Mouse (Mus musculus): ENCODE data around the gene Terf2ip. TPM values are rescaled to one million over a fixed set of nuclear protein-coding genes. Genes with fewer than 3 reads are reported as not detected.

Gene Terf2ip
- polyA plus RNA-seq, 1 experiment from 2014 or later, result 28.6 TPM

DNA sequence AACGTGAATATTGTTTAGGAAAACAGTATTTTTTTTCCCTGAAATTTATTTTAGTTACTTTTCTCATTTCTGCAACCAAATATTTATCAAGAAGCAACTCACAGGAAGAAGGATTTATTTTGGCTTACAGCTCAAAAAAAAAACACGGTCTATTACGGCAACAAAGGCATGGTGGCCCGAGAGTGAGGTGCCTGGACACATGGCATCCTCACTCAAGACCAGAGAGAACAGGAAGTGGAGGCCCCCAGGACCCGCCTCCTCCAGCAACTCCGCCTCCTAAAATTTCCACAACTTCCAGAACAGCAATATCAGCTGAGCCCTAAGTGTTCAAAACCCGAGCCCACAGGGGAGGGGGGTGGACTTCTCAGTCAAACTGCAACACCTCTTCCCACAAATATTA lies 18.3 kb downstream of the Terf2ip start:
- H3K27me3 ChIP-seq (replicated peaks; ENCODE audit: low read depth, poor library complexity, severe bottlenecking), result no peaks in the 10 kb centered on the region
- DNase-seq (ENCODE audit: low spot score), result no peak
- no peaks in the 10 kb centered on the region for H3K9me3 ChIP-seq
- no peaks in the 10 kb centered on the region for H3K36me3 ChIP-seq (replicated peaks)
- WGBS, result 89% methylated on average over 7 of the region's 7 CpGs
- no peak overlapping the region for H3K27ac ChIP-seq (replicated peaks)
- no peak overlapping the region for H3K4me3 ChIP-seq
- peaks cover 28% of the 10 kb centered on the region for H3K4me1 ChIP-seq

DNA sequence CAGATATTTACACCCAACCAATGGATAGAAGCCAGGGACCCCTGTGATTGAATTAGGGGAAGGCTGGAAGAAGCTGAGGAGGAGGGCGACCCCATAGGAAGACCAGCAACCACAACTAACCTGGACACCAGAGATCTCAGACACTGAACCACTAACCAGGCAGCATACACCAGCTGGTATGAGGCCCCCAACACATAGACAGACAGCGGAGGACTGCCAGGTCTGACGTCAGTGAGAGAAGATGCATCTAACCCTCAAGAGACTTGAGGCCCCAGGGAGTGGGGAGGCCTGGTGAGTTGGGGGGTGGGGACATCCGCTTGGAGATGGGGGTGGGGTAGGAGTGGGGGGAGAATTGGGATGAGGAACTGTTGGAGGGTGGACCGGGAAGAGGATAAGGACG lies 19.5 kb downstream of the Terf2ip start:
- Histone ChIP-seq H3K4me1 (peaks cover 22% of the 10 kb centered on the region), H3K9me3 (no peaks in the 10 kb centered on the region), H3K27me3 (replicated peaks; ENCODE audit: low read depth, poor library complexity, severe bottlenecking) (no peaks in the 10 kb centered on the region), H3K4me3 (no peak overlapping the region), H3K36me3 (replicated peaks) (no peaks in the 10 kb centered on the region), H3K27ac (replicated peaks) (no peak overlapping the region)
- WGBS, result 51% methylated on average over 6 of the region's 6 CpGs
- DNase-seq (ENCODE audit: low spot score), result no peak

DNA sequence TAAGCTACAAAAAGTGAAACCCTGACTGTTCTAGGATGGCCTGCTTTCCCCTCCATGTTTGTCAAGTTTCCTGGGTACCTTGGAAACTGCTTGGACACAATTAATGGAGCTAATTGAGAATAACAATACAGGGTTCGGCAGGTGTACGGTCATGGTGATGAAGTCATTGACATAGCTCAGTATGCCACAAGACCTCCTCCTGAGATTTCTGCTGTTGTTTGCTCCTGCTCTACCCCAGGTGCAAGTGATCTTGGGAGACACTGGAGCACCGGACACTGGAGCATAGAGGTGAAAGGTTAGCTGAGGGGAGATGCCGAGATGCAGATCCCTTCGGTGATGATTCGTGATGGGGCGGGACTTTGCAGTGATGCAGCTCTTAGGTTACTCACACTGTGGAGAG lies 21.9 kb downstream of the Terf2ip start:
- Histone ChIP-seq H3K36me3 (replicated peaks) (no peaks in the 10 kb centered on the region), H3K4me3 (no peak overlapping the region), H3K9me3 (no peaks in the 10 kb centered on the region), H3K27me3 (replicated peaks; ENCODE audit: low read depth, poor library complexity, severe bottlenecking) (no peaks in the 10 kb centered on the region), H3K4me1 (peaks cover 16% of the 10 kb centered on the region), H3K27ac (replicated peaks) (no peak overlapping the region)
- DNase-seq (ENCODE audit: low spot score), result no peak
- 40% methylated on average over 7 of the region's 7 CpGs for WGBS

DNA sequence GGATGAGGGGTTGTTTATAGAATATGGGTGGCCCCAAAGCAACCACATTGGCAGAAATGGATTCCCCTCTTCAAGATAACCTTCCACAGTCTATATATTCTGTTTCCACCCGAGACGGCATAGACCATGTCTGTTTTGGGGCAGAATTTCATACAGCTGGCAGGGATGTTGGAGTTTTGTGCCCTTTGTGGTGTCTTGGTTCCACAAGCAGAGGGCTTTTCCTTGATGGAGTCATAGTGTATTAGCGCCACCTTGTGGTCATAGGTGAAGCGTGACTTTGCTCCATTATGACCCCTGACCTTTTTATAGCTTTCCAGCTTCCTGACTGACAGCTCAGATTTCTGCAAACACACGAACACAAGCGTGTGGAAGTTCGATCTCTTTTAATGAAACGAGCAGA lies 23.4 kb downstream of the Terf2ip start:
- DNase-seq (ENCODE audit: low spot score), result peak; percentile 74
- H3K4me3 ChIP-seq, result no peak overlapping the region
- H3K27ac ChIP-seq (replicated peaks), result no peak overlapping the region
- H3K36me3 ChIP-seq (replicated peaks), result no peaks in the 10 kb centered on the region
- H3K9me3 ChIP-seq, result no peaks in the 10 kb centered on the region
- 12% methylated on average over 8 of the region's 8 CpGs for WGBS
- H3K4me1 ChIP-seq, result peaks cover 16% of the 10 kb centered on the region
- no peaks in the 10 kb centered on the region for H3K27me3 ChIP-seq (replicated peaks; ENCODE audit: low read depth, poor library complexity, severe bottlenecking)

DNA sequence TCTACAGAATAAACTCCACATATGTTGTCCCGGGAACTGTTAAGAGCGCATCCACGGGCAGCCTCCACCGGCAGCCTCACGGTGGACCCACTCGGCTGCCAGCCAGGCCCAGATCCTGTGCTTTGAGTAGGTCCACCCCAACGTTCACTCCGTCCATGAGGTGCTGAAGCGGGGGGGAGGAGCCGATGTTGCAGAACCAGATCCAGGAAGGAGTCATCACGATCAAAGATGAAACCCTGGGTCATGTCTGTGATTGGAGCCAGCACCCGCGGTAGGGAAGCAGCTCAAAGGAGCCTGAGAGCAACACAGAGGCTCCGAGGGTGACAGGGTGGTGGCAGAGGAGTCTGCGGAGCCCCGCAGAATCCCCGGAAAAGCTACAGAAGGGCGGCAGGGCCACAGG lies 26.3 kb downstream of the Terf2ip start:
- 82% methylated on average over 18 of the region's 18 CpGs for WGBS
- Histone ChIP-seq H3K4me3 (no peak overlapping the region), H3K36me3 (replicated peaks) (no peaks in the 10 kb centered on the region), H3K9me3 (no peaks in the 10 kb centered on the region), H3K27ac (replicated peaks) (no peak overlapping the region), H3K27me3 (replicated peaks; ENCODE audit: low read depth, poor library complexity, severe bottlenecking) (no peaks in the 10 kb centered on the region), H3K4me1 (peaks cover 10% of the 10 kb centered on the region)
- DNase-seq (ENCODE audit: low spot score), result no peak

DNA sequence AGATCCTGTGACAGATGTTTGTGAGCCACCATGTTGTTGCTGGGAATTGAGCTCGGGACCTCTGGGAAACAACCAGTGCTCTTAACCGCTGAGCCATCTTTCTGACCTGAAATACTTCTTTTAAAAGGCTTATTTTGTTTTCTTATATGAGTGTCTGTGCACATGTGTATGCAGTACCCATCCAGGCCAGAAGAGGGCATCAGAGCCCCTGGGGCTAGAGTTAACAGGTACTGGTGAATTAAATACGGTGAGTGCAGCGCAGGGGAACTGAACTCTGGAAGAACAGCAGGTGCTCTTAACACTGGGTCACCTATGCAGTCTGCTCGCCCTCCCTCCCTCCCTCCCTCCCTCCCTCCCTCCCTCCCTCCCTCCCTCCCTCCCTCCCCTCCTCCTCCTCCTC lies 34.0 kb downstream of the Terf2ip start:
- no peaks in the 10 kb centered on the region for H3K9me3 ChIP-seq
- WGBS, result 85% methylated on average over 5 of the region's 5 CpGs
- H3K36me3 ChIP-seq (replicated peaks), result no peaks in the 10 kb centered on the region
- no peak overlapping the region for H3K4me3 ChIP-seq
- H3K4me1 ChIP-seq, result no peaks in the 10 kb centered on the region
- H3K27me3 ChIP-seq (replicated peaks; ENCODE audit: low read depth, poor library complexity, severe bottlenecking), result no peaks in the 10 kb centered on the region
- no peak for DNase-seq (ENCODE audit: low spot score)
- no peak overlapping the region for H3K27ac ChIP-seq (replicated peaks)

DNA sequence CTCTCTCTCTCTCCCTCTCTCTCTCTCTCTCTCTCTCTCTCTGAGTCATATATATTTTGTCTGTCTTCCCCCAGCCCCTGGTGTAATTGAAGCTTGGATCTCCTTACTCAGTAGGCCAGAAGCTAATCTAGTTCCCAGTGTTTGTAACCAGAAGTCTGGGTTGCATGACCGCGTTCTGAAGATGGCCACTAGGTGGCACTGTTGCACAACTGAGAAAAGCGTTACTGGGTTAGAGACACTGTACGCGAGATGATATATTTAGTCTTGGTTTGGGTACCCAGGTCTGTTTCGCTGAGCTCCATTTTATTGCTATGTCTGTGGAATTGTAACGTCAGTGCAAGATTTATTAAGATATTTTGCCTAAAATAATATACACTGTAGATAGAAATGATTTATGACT lies 34.7 kb downstream of the Terf2ip start:
- H3K27ac ChIP-seq (replicated peaks), result no peak overlapping the region
- WGBS, result 9% methylated on average over 7 of the region's 7 CpGs
- H3K9me3 ChIP-seq, result no peaks in the 10 kb centered on the region
- H3K36me3 ChIP-seq (replicated peaks), result no peaks in the 10 kb centered on the region
- no peak overlapping the region for H3K4me3 ChIP-seq
- no peaks in the 10 kb centered on the region for H3K27me3 ChIP-seq (replicated peaks; ENCODE audit: low read depth, poor library complexity, severe bottlenecking)
- no peaks in the 10 kb centered on the region for H3K4me1 ChIP-seq
- peak; percentile 85 for DNase-seq (ENCODE audit: low spot score)

DNA sequence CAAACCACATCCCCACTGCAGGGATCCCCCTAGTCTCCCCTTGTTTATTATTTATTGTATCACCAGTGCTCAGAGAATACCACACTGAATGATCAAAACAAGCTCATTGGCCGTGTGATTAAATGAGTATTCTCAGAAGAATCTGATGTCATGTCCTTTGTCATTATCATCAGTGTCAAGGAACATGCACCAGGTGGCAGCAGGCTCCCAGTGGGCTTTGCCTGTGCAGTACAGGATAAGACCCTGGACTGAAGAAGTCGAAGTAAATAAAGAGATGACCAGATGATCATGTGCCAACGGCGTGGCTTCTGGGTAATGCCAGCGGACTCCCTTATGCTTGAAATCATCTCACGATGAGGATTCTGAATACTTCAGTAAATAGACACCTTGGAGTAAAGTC lies 37.1 kb downstream of the Terf2ip start:
- DNase-seq (ENCODE audit: low spot score), result no peak
- no peaks in the 10 kb centered on the region for H3K4me1 ChIP-seq
- no peak overlapping the region for H3K27ac ChIP-seq (replicated peaks)
- no peaks in the 10 kb centered on the region for H3K9me3 ChIP-seq
- no peaks in the 10 kb centered on the region for H3K36me3 ChIP-seq (replicated peaks)
- no peaks in the 10 kb centered on the region for H3K27me3 ChIP-seq (replicated peaks; ENCODE audit: low read depth, poor library complexity, severe bottlenecking)
- WGBS, result 82% methylated on average over 6 of the region's 6 CpGs
- no peak overlapping the region for H3K4me3 ChIP-seq

DNA sequence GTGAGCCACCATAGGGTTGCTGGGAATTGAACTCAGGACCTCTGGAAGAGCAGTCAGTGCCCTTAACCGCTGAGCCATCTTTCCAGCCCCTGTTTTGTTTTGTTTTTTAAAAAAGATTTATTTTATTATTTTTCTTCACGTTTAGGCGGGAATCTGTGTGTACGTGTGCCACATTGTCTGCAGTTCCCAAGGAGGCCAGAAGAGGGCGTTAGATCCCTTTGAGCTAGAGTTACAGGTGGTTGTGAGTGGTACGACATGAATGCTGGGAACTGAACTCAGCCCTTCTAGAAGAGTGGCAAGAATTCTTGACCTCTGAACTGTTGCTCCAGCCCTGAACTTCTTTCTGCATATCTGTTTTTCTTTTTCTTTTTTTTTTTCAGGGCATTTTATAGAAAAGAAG lies 38.8 kb downstream of the Terf2ip start:
- Histone ChIP-seq H3K4me1 (no peaks in the 10 kb centered on the region), H3K4me3 (no peak overlapping the region), H3K27ac (replicated peaks) (no peak overlapping the region), H3K9me3 (no peaks in the 10 kb centered on the region), H3K36me3 (replicated peaks) (no peaks in the 10 kb centered on the region), H3K27me3 (replicated peaks; ENCODE audit: low read depth, poor library complexity, severe bottlenecking) (no peaks in the 10 kb centered on the region)
- DNase-seq (ENCODE audit: low spot score), result no peak
- WGBS, result 80% methylated on average over 6 of the region's 6 CpGs

DNA sequence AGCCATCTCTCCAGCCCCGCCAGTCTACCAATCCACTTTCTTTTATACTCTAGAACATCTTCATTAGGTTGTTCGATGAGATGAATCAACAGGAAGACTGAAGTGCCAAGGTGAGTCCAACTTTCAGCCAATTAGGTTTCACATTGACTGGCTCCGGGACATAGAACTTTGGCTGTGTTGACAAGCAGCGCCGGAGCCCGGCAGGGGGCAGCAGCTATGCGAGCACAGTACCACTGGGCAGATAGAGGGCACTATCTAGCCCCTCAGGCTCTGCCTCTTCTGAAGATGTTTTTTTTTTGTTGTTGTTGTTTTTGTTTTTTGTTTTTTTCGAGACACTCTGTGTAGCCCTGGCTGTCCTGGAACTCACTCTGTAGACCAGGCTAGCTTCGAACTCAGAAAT lies 40.3 kb downstream of the Terf2ip start:
- Histone ChIP-seq H3K27ac (replicated peaks) (no peak overlapping the region), H3K4me1 (no peaks in the 10 kb centered on the region), H3K36me3 (replicated peaks) (no peaks in the 10 kb centered on the region), H3K9me3 (no peaks in the 10 kb centered on the region), H3K4me3 (no peak overlapping the region), H3K27me3 (replicated peaks; ENCODE audit: low read depth, poor library complexity, severe bottlenecking) (no peaks in the 10 kb centered on the region)
- no peak for DNase-seq (ENCODE audit: low spot score)
- WGBS, result 76% methylated on average over 9 of the region's 9 CpGs

DNA sequence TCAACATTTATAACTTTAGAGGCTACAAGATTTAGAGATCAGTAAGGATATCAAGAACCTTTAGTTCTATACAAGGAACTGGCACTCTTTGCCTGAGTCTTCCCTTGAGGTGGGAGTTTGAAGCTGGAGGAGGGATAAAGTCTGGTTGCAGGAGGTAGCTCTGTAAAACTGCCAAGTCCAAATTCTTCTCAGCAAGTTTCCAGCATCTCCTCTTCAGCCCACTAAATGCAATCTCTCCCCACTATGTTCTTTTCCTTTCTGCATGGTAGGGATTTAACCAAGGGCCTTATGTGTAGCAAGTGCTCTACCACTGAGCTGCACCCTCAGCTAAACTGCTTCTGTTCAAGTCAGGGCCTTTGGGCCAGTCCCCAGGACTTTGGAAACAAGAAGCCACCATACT lies 43.3 kb downstream of the Terf2ip start:
- Histone ChIP-seq H3K27ac (replicated peaks) (no peak overlapping the region), H3K27me3 (replicated peaks; ENCODE audit: low read depth, poor library complexity, severe bottlenecking) (no peaks in the 10 kb centered on the region)
- DNase-seq (ENCODE audit: low spot score), result no peak

DNA sequence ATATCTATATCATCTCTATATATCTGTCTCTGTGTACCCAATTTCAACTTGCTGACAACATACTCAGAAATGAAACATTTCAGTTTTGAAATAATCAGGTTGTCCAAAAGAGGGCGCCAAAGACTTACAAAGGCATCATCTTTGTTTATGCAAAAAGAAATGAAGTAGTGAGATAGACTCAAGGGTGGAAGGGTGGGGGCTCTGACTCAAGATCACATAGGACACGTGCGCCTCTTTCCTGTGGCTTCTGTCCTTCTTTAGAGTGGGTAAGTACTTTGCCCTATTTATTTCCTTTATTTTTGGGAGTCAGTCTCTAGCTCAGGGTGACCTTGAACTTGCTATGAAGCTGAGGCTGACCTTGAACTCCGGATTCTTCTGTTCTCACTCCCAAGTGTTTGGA lies 50.2 kb downstream of the Terf2ip start:
- WGBS, result 48% methylated on average over 4 of the region's 4 CpGs
- DNase-seq (ENCODE audit: low spot score), result no peak
- Histone ChIP-seq H3K4me1 (no peaks in the 10 kb centered on the region), H3K27me3 (replicated peaks; ENCODE audit: low read depth, poor library complexity, severe bottlenecking) (no peaks in the 10 kb centered on the region), H3K27ac (replicated peaks) (no peak overlapping the region), H3K36me3 (replicated peaks) (no peaks in the 10 kb centered on the region), H3K4me3 (no peak overlapping the region), H3K9me3 (no peaks in the 10 kb centered on the region)

More for the DNA sequence above, 43.3 kb downstream of the Terf2ip start:
- Histone ChIP-seq H3K4me1 (no peaks in the 10 kb centered on the region), H3K36me3 (replicated peaks) (no peaks in the 10 kb centered on the region), H3K9me3 (no peaks in the 10 kb centered on the region), H3K4me3 (no peak overlapping the region)

All from embryonic facial prominence, embryonic 10.5 days (tissue).